Mouse (Mus musculus): ENCODE results near the gene Trpm5.

Trpm5 gene

GRCm38 (mm10) chr7:143105258-143105897 lies 10.9 kb upstream of the Trpm5 start:
- CTCF ChIA-PET: no interaction called here

GRCm38 (mm10) chr7:143100759-143101158 lies 6.3 kb upstream of the Trpm5 start:
- CTCF ChIA-PET: no interaction called here

GRCm38 (mm10) chr7:143095554-143095907 lies 1.1 kb upstream of the Trpm5 start:
- CTCF ChIA-PET: no interaction called here

GRCm38 (mm10) chr7:143093847-143094246 lies 595 bp downstream of the Trpm5 start:
- CTCF ChIA-PET: interaction anchor here (0.5 kb wide), 1 partner anchor 196 kb away, joined by 3 read pairs; no protein-coding TSS in a partner anchor

- CTCF ChIA-PET: interaction anchor here (1.3 to 2.0 kb wide), 2 partner anchors 79 to 82 kb away, joined by 4 to 5 read pairs; partner anchors contain the start of gene Tspan32
These were observed 7.3 kb downstream of the Trpm5 start for GRCm38 (mm10) chr7:143087070-143087579.

GRCm38 (mm10) chr7:143086366-143086765 lies 8.1 kb downstream of the Trpm5 start:
- CTCF ChIA-PET: interaction anchor here (0.6 to 2.0 kb wide), 5 partner anchors 13 to 131 kb away, joined by 3 to 5 read pairs (median 3); partner anchors contain the start of gene Tspan32

GRCm38 (mm10) chr7:143083708-143084107 lies 10.7 kb downstream of the Trpm5 start:
- CTCF ChIA-PET: interaction anchor here (0.5 kb wide), 1 partner anchor 134 kb away, joined by 3 read pairs; no protein-coding TSS in a partner anchor

- CTCF ChIA-PET: interaction anchor here (0.7 kb wide), 1 partner anchor 202 kb away, joined by 3 read pairs; no protein-coding TSS in a partner anchor
These were observed 12.4 kb downstream of the Trpm5 start for GRCm38 (mm10) chr7:143082024-143082423.

GRCm38 (mm10) chr7:143077351-143077750 lies 17.1 kb downstream of the Trpm5 start:
- CTCF ChIA-PET: no interaction called here

GRCm38 (mm10) chr7:143075394-143075793 lies 19.0 kb downstream of the Trpm5 start:
- CTCF ChIA-PET: interaction anchor here (2.9 kb wide), 1 partner anchor 68 kb away, joined by 26 read pairs; no protein-coding TSS in a partner anchor

GRCm38 (mm10) chr7:143073086-143073485 lies 21.4 kb downstream of the Trpm5 start:
- CTCF ChIA-PET: interaction anchor here (1.1 to 2.9 kb wide), 2 partner anchors 13 to 66 kb away, joined by 3 to 26 read pairs; no protein-coding TSS in a partner anchor

GRCm38 (mm10) chr7:143072605-143073004 lies 21.8 kb downstream of the Trpm5 start:
- CTCF ChIA-PET: interaction anchor here (1.1 to 2.9 kb wide), 2 partner anchors 13 to 65 kb away, joined by 3 to 26 read pairs; no protein-coding TSS in a partner anchor

- CTCF ChIA-PET: no interaction called here
These were observed 23.9 kb downstream of the Trpm5 start for GRCm38 (mm10) chr7:143070506-143071070.

GRCm38 (mm10) chr7:143069751-143070400 lies 24.6 kb downstream of the Trpm5 start:
- CTCF ChIA-PET: no interaction called here

- CTCF ChIA-PET: interaction anchor here (1.2 kb wide), 1 partner anchor 10 kb away, joined by 4 read pairs; no protein-coding TSS in a partner anchor
These were observed 25.4 kb downstream of the Trpm5 start, which contains the start of gene Tssc4 for GRCm38 (mm10) chr7:143068882-143069591. TSS of gene Tssc4 (plus strand) at chr7:143069249.

GRCm38 (mm10) chr7:143068316-143068881 lies 26.0 kb downstream of the Trpm5 start:
- CTCF ChIA-PET: interaction anchor here (1.2 kb wide), 1 partner anchor 9 kb away, joined by 4 read pairs; no protein-coding TSS in a partner anchor

- CTCF ChIA-PET: interaction anchor here (0.8 to 1.2 kb wide), 2 partner anchors 9 to 15 kb away, joined by 3 to 4 read pairs; partner anchors contain the start of gene Cd81
These were observed 26.5 kb downstream of the Trpm5 start for GRCm38 (mm10) chr7:143067897-143068296.

- CTCF ChIA-PET: interaction anchor here (0.8 kb wide), 1 partner anchor 15 kb away, joined by 3 read pairs; the partner anchor contains the start of gene Cd81
These were observed 27.0 kb downstream of the Trpm5 start for GRCm38 (mm10) chr7:143067469-143067868.

GRCm38 (mm10) chr7:143065692-143066091 lies 28.8 kb downstream of the Trpm5 start:
- CTCF ChIA-PET: no interaction called here

- CTCF ChIA-PET: no interaction called here
These were observed 30.2 kb downstream of the Trpm5 start for GRCm38 (mm10) chr7:143064226-143064625.

- CTCF ChIA-PET: interaction anchor here (0.6 kb wide), 1 partner anchor 947 kb away, joined by 4 read pairs; no protein-coding TSS in a partner anchor
These were observed 31.7 kb downstream of the Trpm5 start for GRCm38 (mm10) chr7:143062704-143063103.
